Mouse (Mus musculus) heart, postnatal 4 days (tissue): ENCODE measurements around the gene Nlgn1. TPM values are rescaled to one million over a fixed set of nuclear protein-coding genes. Genes with fewer than 3 reads are reported as not detected.
"Not testable (repeated sequence)": the region's sequence is repeated elsewhere in the genome, so short reads cannot be mapped to it uniquely, and the experiment has no call there.

Source experiments
- DNase-seq: peaks from one replicate; pipeline ENCODE4 v3.0.0; 2021
- total RNA-seq, 2 experiments: library from RNA; stranded (reverse); gene quantifications; 2 replicates each; pipeline ENCODE4 v1.2.3; 2021

Nlgn1 gene
- total RNA-seq, 2 experiments from 2014 or later = 0.07 to 0.18 TPM

DNA sequence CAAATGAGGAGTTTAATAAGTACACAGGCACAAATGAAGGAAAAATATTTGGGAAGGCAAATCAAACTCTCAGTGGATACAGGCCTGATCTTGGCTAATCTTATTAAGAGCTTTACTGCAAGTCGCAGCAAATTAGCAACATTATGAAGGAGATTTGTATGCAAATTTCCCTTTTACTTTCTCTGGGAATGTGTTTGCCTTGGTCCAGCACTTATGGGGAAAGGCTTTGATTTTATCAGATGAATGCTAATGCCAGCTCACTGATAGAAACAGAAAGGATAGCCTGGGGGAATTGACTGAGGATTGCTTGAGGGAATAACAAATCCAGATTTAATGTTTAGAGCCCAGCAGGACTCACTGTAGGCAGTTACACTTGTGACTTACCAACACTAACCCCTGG lies 725.7 kb downstream of the Nlgn1 start:
- DNase-seq = no peak

DNA sequence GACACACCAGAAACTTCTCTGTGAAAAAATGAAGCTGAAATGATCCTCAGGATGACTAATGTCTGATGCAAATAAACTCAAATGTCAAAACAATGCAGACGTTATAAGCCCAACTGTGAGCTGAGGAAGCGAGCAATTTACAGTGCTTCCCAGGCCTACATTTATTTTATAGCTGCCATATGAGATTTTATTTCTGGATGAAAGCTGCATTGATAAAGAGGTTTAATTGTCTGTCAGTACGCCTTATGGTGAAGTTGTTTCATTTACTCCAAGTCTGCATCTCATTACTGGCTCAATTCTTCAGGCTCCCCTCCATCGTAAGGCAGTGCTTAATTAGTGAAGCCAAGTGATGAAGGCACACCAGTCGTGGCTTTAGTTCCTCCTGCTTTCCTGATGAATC lies 734.7 kb downstream of the Nlgn1 start:
- no peak for DNase-seq

GRCm38 (mm10) chr3:25575526-25575925 lies 756.7 kb downstream of the Nlgn1 start:
- DNase-seq = no peak

GRCm38 (mm10) chr3:25574840-25575239 lies 757.4 kb downstream of the Nlgn1 start:
- no peak for DNase-seq

GRCm38 (mm10) chr3:25558513-25558912 lies 773.7 kb downstream of the Nlgn1 start:
- DNase-seq = not testable (repeated sequence)

DNA sequence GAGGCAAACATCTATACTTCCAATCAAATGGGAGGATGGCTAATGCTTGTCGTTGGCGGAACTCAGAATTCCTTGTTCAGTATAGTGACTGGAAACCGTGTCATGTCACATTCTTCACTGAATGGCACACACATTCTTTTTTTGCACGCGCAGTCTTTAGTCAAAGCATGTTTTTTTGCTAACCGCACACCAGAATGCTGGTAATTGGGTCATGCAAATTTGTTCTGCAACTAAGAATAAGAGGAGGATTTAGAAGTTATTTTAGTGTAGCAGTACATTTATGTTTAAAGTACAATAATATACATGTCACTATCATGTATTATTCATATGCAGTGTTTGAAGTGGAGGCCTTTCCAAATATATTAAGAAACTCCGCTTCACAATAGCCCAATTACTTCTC lies 783.2 kb downstream of the Nlgn1 start:
- DNase-seq = not testable (repeated sequence)

GRCm38 (mm10) chr3:25524236-25524635 lies 808.0 kb downstream of the Nlgn1 start:
- not testable (repeated sequence) for DNase-seq

DNA sequence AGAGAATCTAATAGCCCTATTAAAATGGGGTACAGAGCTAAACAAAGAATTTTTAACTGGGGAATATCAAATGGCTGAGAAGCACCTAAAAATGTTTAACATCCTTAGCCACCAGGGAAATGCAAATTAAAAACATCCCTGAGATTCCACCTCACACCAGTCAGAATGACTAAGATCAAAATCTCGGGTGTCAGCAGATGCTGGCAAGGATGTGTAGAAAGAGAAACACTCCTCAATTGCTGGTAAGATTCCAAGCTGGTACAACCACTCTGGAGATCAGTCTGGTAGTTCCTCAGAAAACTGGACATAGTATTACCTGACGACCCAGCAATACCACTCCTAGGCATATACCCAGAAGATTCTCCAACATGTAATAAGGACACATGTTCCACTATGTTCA lies 869.2 kb downstream of the Nlgn1 start:
- no peak for DNase-seq

GRCm38 (mm10) chr3:25456250-25456860 lies 875.9 kb downstream of the Nlgn1 start:
- DNase-seq = no peak

DNA sequence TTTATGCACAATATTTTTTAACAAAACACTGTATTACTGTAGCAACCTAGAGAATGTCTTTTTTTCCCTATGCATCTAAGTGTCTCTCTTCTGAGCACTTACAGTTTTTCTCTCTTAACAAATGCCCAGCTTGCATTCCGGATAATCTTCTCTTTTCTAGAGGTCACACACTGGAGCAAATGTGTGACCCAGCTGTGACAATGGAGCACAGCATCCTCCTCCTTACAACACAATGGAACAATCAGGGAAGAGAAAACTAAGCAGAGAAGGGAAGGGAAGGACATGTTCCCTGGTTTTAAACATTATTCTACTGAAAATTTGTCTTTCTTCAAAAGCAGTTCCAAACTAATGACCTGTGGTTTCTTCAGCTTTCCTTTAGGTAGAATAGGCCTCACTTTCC lies 879.9 kb downstream of the Nlgn1 start:
- no peak for DNase-seq

GRCm38 (mm10) chr3:25450471-25450870 lies 881.8 kb downstream of the Nlgn1 start:
- DNase-seq = no peak

DNA sequence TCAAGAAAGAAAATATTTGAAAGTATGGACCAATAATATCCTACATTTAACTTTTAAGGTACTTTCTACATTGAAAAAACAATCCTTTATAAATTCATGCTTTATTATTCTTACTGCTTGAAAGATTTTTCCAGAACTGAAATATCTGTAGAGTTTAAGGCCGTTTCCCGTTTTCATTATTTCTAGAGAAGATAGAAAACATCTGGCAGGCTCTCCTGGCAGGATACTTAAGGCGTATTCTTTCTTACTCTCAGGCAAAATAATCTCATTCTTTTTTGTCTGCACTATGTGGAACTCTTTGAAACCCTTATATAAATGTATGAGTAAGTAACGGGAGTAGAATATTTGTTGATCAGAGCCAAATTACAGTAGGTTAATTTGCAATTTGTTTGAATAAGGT lies 882.9 kb downstream of the Nlgn1 start:
- no peak for DNase-seq

DNA sequence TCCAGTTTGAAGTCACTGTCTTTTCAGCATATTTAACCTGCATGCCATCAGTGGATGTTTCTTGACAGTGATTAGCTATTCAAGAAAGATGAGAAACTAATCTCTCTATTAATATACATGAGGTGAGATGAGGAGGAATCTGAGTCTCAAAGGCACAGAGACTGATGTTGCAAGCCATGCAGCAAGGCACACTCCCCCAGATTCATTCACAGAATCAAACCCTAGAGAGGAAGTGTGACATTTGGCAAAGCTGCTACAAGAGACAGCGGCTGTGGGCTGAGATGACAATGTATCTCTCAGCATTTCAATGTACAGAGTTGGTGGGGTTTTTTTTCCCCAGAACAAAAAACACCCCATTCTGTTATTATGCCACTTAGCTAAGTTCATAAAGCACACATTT lies 885.1 kb downstream of the Nlgn1 start:
- DNase-seq = no peak

GRCm38 (mm10) chr3:25443657-25444056 lies 888.6 kb downstream of the Nlgn1 start:
- no peak for DNase-seq

DNA sequence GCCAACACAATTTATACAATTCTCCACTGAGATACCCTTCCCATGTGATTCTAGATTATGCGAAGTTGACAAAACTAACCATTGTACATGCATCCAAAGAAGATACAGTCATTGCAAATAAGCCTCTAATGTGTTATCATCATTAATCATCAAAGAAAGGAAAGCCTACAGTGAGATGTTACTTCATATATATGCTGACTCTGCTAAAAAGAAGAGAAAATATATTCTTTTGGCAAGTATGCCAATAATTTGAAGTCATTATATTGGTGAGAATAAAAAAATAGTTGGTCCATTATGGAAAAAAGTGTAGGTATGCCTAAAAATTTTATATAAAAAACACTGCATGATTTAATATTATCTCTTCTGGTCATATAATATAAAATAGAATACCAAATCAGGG lies 889.6 kb downstream of the Nlgn1 start:
- DNase-seq = no peak

DNA sequence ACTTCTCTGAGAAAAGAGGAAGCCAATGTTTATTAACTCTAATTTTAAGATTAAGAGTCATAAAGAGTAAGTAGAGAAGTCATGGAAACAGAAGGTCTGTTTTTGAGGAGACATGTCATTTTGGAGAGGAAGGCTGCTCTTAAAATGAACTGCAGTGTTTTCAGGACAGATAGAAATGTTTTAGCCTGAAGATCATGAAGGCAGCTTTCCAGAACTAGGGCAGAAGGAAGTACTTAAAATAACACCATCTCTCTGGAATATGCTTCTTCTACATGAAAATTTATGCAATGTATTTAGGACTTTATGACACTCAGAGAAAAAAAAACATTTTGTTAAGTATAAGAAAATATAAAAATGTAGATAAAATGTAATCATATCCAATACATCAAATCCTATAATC lies 905.3 kb downstream of the Nlgn1 start:
- DNase-seq = no peak

DNA sequence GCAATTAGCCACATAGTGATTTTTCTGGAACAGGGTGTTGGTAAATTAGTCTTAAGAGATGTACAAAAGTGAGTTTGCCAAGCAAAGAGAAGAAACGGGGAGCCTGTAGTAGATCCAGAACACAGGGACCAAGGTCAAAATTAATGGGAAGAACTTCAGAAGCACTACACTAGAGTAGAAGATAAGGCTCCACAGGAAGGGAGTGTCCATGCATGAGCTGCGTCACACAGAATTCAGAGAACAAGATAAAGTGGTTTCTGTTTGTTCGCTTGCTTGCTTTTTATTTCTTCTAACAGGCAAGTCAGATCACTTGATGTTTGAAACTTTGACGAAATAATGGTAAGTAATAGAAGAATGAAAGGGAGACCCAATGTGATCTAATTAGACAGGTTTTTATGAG lies 920.3 kb downstream of the Nlgn1 start:
- no peak for DNase-seq
